Mouse (Mus musculus): ENCODE results near the gene Cacna2d3. TPM values are rescaled to one million over a fixed set of nuclear protein-coding genes. Genes with fewer than 3 reads are reported as not detected.
A peak's percentile ranks its signal among the peaks of the same experiment; 100 is the strongest.

Cacna2d3 gene
- total RNA-seq, 2 experiments from 2014 or later = 115 to 117 TPM

GRCm38 (mm10) chr14:28954588-28954987, 767.1 kb downstream of the Cacna2d3 start:
- DNase-seq (ENCODE audit: low spot score in 2 of 2) = peak in 1 of 2 experiments; percentile 31

GRCm38 (mm10) chr14:28954086-28954485, 767.6 kb downstream of the Cacna2d3 start:
- DNase-seq (ENCODE audit: low spot score in 2 of 2) = no peak

- no peak for DNase-seq (ENCODE audit: low spot score in 2 of 2)
These were observed 768.3 kb downstream of the Cacna2d3 start for GRCm38 (mm10) chr14:28953409-28953808.

- no peak for DNase-seq (ENCODE audit: low spot score in 2 of 2)
These were observed 771.2 kb downstream of the Cacna2d3 start for GRCm38 (mm10) chr14:28950499-28950898.

- peak in 1 of 2 experiments; percentile 62 for DNase-seq (ENCODE audit: low spot score in 2 of 2)
These were observed 771.9 kb downstream of the Cacna2d3 start for GRCm38 (mm10) chr14:28949785-28950184.

GRCm38 (mm10) chr14:28948019-28948850, 773.4 kb downstream of the Cacna2d3 start:
- peak in 1 of 2 experiments; percentile 26 for DNase-seq (ENCODE audit: low spot score in 2 of 2)

- DNase-seq (ENCODE audit: low spot score in 2 of 2) = peak in 1 of 2 experiments; percentile 33
These were observed 788.8 kb downstream of the Cacna2d3 start for GRCm38 (mm10) chr14:28932746-28933293.

- no peak for DNase-seq (ENCODE audit: low spot score in 2 of 2)
These were observed 798.3 kb downstream of the Cacna2d3 start for GRCm38 (mm10) chr14:28923180-28923961.

- DNase-seq (ENCODE audit: low spot score in 2 of 2) = peak; percentile 19 to 77
These were observed 802.8 kb downstream of the Cacna2d3 start for GRCm38 (mm10) chr14:28918871-28919270.

GRCm38 (mm10) chr14:28915004-28915403, 806.7 kb downstream of the Cacna2d3 start:
- DNase-seq (ENCODE audit: low spot score in 2 of 2) = no peak

- no peak for DNase-seq (ENCODE audit: low spot score in 2 of 2)
These were observed 814.0 kb downstream of the Cacna2d3 start for GRCm38 (mm10) chr14:28907659-28908058.

- DNase-seq (ENCODE audit: low spot score in 2 of 2) = no peak
These were observed 829.1 kb downstream of the Cacna2d3 start for GRCm38 (mm10) chr14:28892530-28892929.

GRCm38 (mm10) chr14:28887373-28887772, 834.3 kb downstream of the Cacna2d3 start:
- DNase-seq (ENCODE audit: low spot score in 2 of 2) = no peak

GRCm38 (mm10) chr14:28886661-28887060, 835.0 kb downstream of the Cacna2d3 start:
- no peak for DNase-seq (ENCODE audit: low spot score in 2 of 2)

GRCm38 (mm10) chr14:28870983-28871382, 850.7 kb downstream of the Cacna2d3 start:
- DNase-seq (ENCODE audit: low spot score in 2 of 2) = no peak

GRCm38 (mm10) chr14:28870382-28870781, 851.3 kb downstream of the Cacna2d3 start:
- no peak for DNase-seq (ENCODE audit: low spot score in 2 of 2)

GRCm38 (mm10) chr14:28864925-28865324, 856.7 kb downstream of the Cacna2d3 start:
- DNase-seq (ENCODE audit: low spot score in 2 of 2) = peak in 1 of 2 experiments; percentile 47

GRCm38 (mm10) chr14:28861142-28861541, 860.5 kb downstream of the Cacna2d3 start:
- DNase-seq (ENCODE audit: low spot score in 2 of 2) = peak in 1 of 2 experiments; percentile 46
